14 mouse cellular contexts compared by ENCODE assay signal in genomic region chr9:63876886-63877285, GRCm38 (mm10).
DNase-seq lines count a peak whose midpoint lies in the region; ATAC-seq and TF ChIP-seq lines count a peak whose summit lies in the region.
"Had no signal": no experiment of that assay in that cellular context is flagged by ENCODE, and none has a peak within 500 bp of the region (broad histone marks: within the 10 kb centered on the region; RNA-seq: fewer than 3 reads in every experiment).

No protein-coding gene starts in this region.

- H3K27ac ChIP-seq in heart, postnatal 0 days (ENCODE audit: low read depth): peak overlapping the region; percentile 90
- no peak overlapping the region for H3K27ac ChIP-seq in neural tube, embryonic 12.5 days
- no peak overlapping the region for H3K27ac ChIP-seq in limb, embryonic 15.5 days
- H3K27ac ChIP-seq in forebrain, embryonic 12.5 days: no peak overlapping the region
- H3K27ac ChIP-seq: gastrocnemius, adult 2 months had no signal

- no peak overlapping the region for H3K9ac ChIP-seq in heart, postnatal 0 days (replicated peaks; ENCODE audit: low read depth, low read length)
- no peak overlapping the region for H3K9ac ChIP-seq in neural tube, embryonic 12.5 days
- H3K9ac ChIP-seq in limb, embryonic 15.5 days: no peak overlapping the region
- H3K9ac ChIP-seq in forebrain, embryonic 12.5 days: no peak overlapping the region

- no peak for DNase-seq in heart, postnatal 0 days (ENCODE audit: low spot score)
- no peak for DNase-seq in heart, postnatal 10 days
- DNase-seq in neural tube, embryonic 10.5 days (ENCODE audit: extremely low spot score, low spot score): no peak
- DNase-seq in spleen, postnatal 4 days (ENCODE audit: low spot score in 2 of 2): no peak
- DNase-seq in adrenal gland, adult 2 months: no peak
- DNase-seq: cerebellum, postnatal 14 days; gastrocnemius, adult 2 months; kidney, adult 9 months; right cerebral cortex, adult 18-20 months had no signal

- H3K4me3 ChIP-seq in heart, postnatal 0 days (ENCODE audit: low read depth, low read length): no peak overlapping the region
- H3K4me3 ChIP-seq in neural tube, embryonic 12.5 days: no peak overlapping the region
- peak overlapping the region; percentile 20 for H3K4me3 ChIP-seq in limb, embryonic 15.5 days
- no peak overlapping the region for H3K4me3 ChIP-seq in forebrain, embryonic 12.5 days (replicated peaks)
- H3K4me3 ChIP-seq: erythroblast, embryonic 14.5 days; gastrocnemius, adult 2 months; myocyte had no signal

- ATAC-seq in heart, postnatal 0 days (ENCODE audit: insufficient read depth, low read depth): no peak
- ATAC-seq in neural tube, embryonic 12.5 days (ENCODE audit: low FRiP score, low read depth): no peak
- no peak for ATAC-seq in limb, embryonic 15.5 days (ENCODE audit: insufficient number of reproducible peaks, low FRiP score, low TSS enrichment, low read depth)
- ATAC-seq in forebrain, embryonic 12.5 days (ENCODE audit: low FRiP score): no peak

- peaks cover 18% of the 10 kb centered on the region for H3K4me1 ChIP-seq in heart, postnatal 0 days (ENCODE audit: control insufficient read depth, insufficient read depth)
- peaks cover 42% of the 10 kb centered on the region for H3K4me1 ChIP-seq in neural tube, embryonic 12.5 days
- H3K4me1 ChIP-seq in limb, embryonic 15.5 days: peaks cover 28% of the 10 kb centered on the region
- H3K4me1 ChIP-seq in forebrain, embryonic 12.5 days: peaks cover 36% of the 10 kb centered on the region

- no peaks in the 10 kb centered on the region for H3K27me3 ChIP-seq in heart, postnatal 0 days (ENCODE audit: control insufficient read depth, insufficient read depth, low read length)
- H3K27me3 ChIP-seq in neural tube, embryonic 12.5 days (replicated peaks): peaks cover 17% of the 10 kb centered on the region
- 0 out of 2 replicates have a peak, but pooled peaks cover 3% of the 10 kb centered on the region for H3K27me3 ChIP-seq in limb, embryonic 15.5 days
- H3K27me3 ChIP-seq in forebrain, embryonic 12.5 days: peaks cover 7% of the 10 kb centered on the region; the same call in 1 of the 2 replicates

- no peak for TF ChIP-seq CTCF in heart, postnatal 0 days (IDR thresholded peaks at IDR 0.05; ENCODE audit: low read depth)

- H3K9me3 ChIP-seq in heart, postnatal 0 days (replicated peaks; ENCODE audit: control insufficient read depth, low read length): no peaks in the 10 kb centered on the region
- H3K9me3 ChIP-seq in neural tube, embryonic 12.5 days: no peaks in the 10 kb centered on the region
- no peaks in the 10 kb centered on the region for H3K9me3 ChIP-seq in limb, embryonic 15.5 days
- H3K9me3 ChIP-seq in forebrain, embryonic 12.5 days: no peaks in the 10 kb centered on the region

- TF ChIP-seq EP300 in heart, postnatal 0 days (IDR thresholded peaks at IDR 0.05; ENCODE audit: low read depth): no peak

- WGBS in heart, postnatal 0 days: 18% methylated on average over 13 of the region's 13 CpGs
- 51% methylated on average over 13 of the region's 13 CpGs for WGBS in neural tube, embryonic 12.5 days
- 26% methylated on average over 13 of the region's 13 CpGs for WGBS in limb, embryonic 15.5 days
- WGBS in forebrain, embryonic 12.5 days: 67% methylated on average over 13 of the region's 13 CpGs

- intact Hi-C loops in heart, postnatal 10 days (cut with DNase I): no loop called here

- H3K36me3 ChIP-seq in heart, postnatal 0 days (replicated peaks; ENCODE audit: control insufficient read depth, insufficient read depth, low read length): no peaks in the 10 kb centered on the region
- no peaks in the 10 kb centered on the region for H3K36me3 ChIP-seq in neural tube, embryonic 12.5 days
- H3K36me3 ChIP-seq in limb, embryonic 15.5 days: no peaks in the 10 kb centered on the region
- no peaks in the 10 kb centered on the region for H3K36me3 ChIP-seq in forebrain, embryonic 12.5 days (replicated peaks)

- peak overlapping the region; percentile 40 for H3K4me2 ChIP-seq in heart, postnatal 0 days (ENCODE audit: low read depth, low read length)
- peak overlapping the region; percentile 14; the same call in 1 of the 2 replicates for H3K4me2 ChIP-seq in neural tube, embryonic 12.5 days (replicated peaks)
- peak overlapping the region; percentile 41 for H3K4me2 ChIP-seq in limb, embryonic 15.5 days
- no peak overlapping the region for H3K4me2 ChIP-seq in forebrain, embryonic 12.5 days
